Comparison of ENCODE assay signal across 19 mouse cellular contexts in genomic region chr2:71805120-71805519, GRCm38 (mm10). TPM values are rescaled to one million over a fixed set of nuclear protein-coding genes. Genes with fewer than 3 reads are reported as not detected.
DNase-seq lines count a peak whose midpoint lies in the region; ATAC-seq and TF ChIP-seq lines count a peak whose summit lies in the region.
"Had no signal": no experiment of that assay in that cellular context is flagged by ENCODE, and none has a peak within 500 bp of the region (broad histone marks: within the 10 kb centered on the region; RNA-seq: fewer than 3 reads in every experiment).

No protein-coding gene starts in this region.

- H3K27me3 ChIP-seq in kidney, embryonic 16.5 days (ENCODE audit: insufficient read depth, low read length) = no peaks in the 10 kb centered on the region
- H3K27me3 ChIP-seq in small intestine, adult 2 months (ENCODE audit: control insufficient read depth, insufficient read depth, low read length) = no peaks in the 10 kb centered on the region
- H3K27me3 ChIP-seq: midbrain, embryonic 15.5 days had no signal

- H3K27ac ChIP-seq in kidney, embryonic 16.5 days (ENCODE audit: low read length) = peak overlapping the region; percentile 60
- peak overlapping the region; percentile 88 for H3K27ac ChIP-seq in small intestine, adult 2 months (ENCODE audit: insufficient read depth, low read depth, low read length)
- H3K27ac ChIP-seq: embryonic facial prominence, embryonic 10.5 days; hindbrain, embryonic 10.5 days; layer of hippocampus, adult 2 months; midbrain, embryonic 15.5 days had no signal

- no peak for TF ChIP-seq POLR2A in small intestine, adult 2 months (IDR thresholded peaks at IDR 0.05; ENCODE audit: low read depth, low read length)

- DNase-seq in heart, adult 11 months = peak; percentile 73
- no peak for DNase-seq in heart, adult 18-20 months
- DNase-seq in kidney, adult 9 months = no peak
- DNase-seq in R1 (ENCODE audit: low read depth, low spot score) = peak; percentile 72
- no peak for DNase-seq in left cerebral cortex, postnatal 36 days (ENCODE audit: low spot score in 2 of 2)
- no peak for DNase-seq in gastrocnemius, adult 18-20 months (ENCODE audit: low spot score)
- DNase-seq: cerebellum, adult 8-10 months; gastrocnemius, postnatal 10 days; left cerebral cortex, postnatal 4 days; liver; right cerebral cortex, postnatal 14 days; thymus, postnatal 25 days had no signal

- WGBS in kidney, embryonic 16.5 days = 79% methylated on average over 7 of the region's 7 CpGs
- WGBS in small intestine, adult 2 months = 37% methylated on average over 7 of the region's 7 CpGs

- no peaks in the 10 kb centered on the region for H3K36me3 ChIP-seq in kidney, embryonic 16.5 days (ENCODE audit: insufficient read depth, low read length)
- 0 out of 2 replicates have a peak, but pooled peaks cover 2% of the 10 kb centered on the region for H3K36me3 ChIP-seq in small intestine, adult 2 months (ENCODE audit: control insufficient read depth, insufficient read depth, low read length)
- H3K36me3 ChIP-seq: embryonic facial prominence, embryonic 10.5 days; hindbrain, embryonic 10.5 days; midbrain, embryonic 15.5 days had no signal

- peaks cover 28% of the 10 kb centered on the region for H3K4me1 ChIP-seq in kidney, embryonic 16.5 days (ENCODE audit: insufficient read depth, low read length)
- peaks cover 52% of the 10 kb centered on the region for H3K4me1 ChIP-seq in small intestine, adult 2 months (ENCODE audit: control insufficient read depth, insufficient read depth, insufficient read length, low read length)
- H3K4me1 ChIP-seq: midbrain, embryonic 15.5 days had no signal

- ATAC-seq in kidney, embryonic 16.5 days (ENCODE audit: low FRiP score, low TSS enrichment) = 0 out of 2 replicates have a peak, but pooled peaks have one; percentile 50
- ATAC-seq: midbrain, embryonic 15.5 days had no signal

- no peak overlapping the region for H3K4me2 ChIP-seq in kidney, embryonic 16.5 days (replicated peaks; ENCODE audit: low read depth, low read length)
- H3K4me2 ChIP-seq: midbrain, embryonic 15.5 days had no signal

- H3K9me3 ChIP-seq in kidney, embryonic 16.5 days (ENCODE audit: low read length) = no peaks in the 10 kb centered on the region
- H3K9me3 ChIP-seq: embryonic facial prominence, embryonic 10.5 days; hindbrain, embryonic 10.5 days; midbrain, embryonic 15.5 days had no signal

- H3K4me3 ChIP-seq in kidney, embryonic 16.5 days (ENCODE audit: low read length) = no peak overlapping the region
- H3K4me3 ChIP-seq in small intestine, adult 2 months (ENCODE audit: low read depth, low read length) = no peak overlapping the region
- H3K4me3 ChIP-seq: embryonic facial prominence, embryonic 10.5 days; hindbrain, embryonic 10.5 days; layer of hippocampus, adult 2 months; midbrain, embryonic 15.5 days; myocyte had no signal

- intact Hi-C loops in left cerebral cortex, postnatal 36 days (cut with DNase I) = no loop called here

- TF ChIP-seq CTCF in small intestine, adult 2 months (IDR thresholded peaks at IDR 0.05; ENCODE audit: extremely low read depth, insufficient read length, insufficient replicate concordance, low read depth, low read length) = no peak

- no peak overlapping the region for H3K9ac ChIP-seq in kidney, embryonic 16.5 days (replicated peaks; ENCODE audit: low read length)
- H3K9ac ChIP-seq: midbrain, embryonic 15.5 days had no signal

RNA-seq across cellular contexts. Expression of gene Itga6, which starts 59.7 kb away (rescaled TPM):
- total RNA-seq in heart, adult 18-20 months (2021) = 10 to 100 TPM; 51.5 to 62.3 TPM
- polyA plus RNA-seq in kidney, embryonic 16.5 days (2015; fragmentation: Nextera tagmentation; extraction: Ambion mirVana) = 56.8 and 75.1 TPM in 2 replicates
- polyA plus RNA-seq in small intestine, adult 2 months (2012; rRNA removed) = 23.5 and 49.8 TPM in 2 replicates
- total RNA-seq in left cerebral cortex, postnatal 36 days (2021) = 10 to 100 TPM; 22.6 to 25.3 TPM
- 10 to 100 TPM; 14.2 to 18.3 TPM for total RNA-seq in gastrocnemius, adult 18-20 months (2021)

Comparison
In these comparisons a context has a peak if more than half of its experiments do, and no peak if none do; other contexts are left out.
1. DNase-seq: peak in heart, adult 11 months (single experiment) and R1 (single experiment); none in heart, adult 18-20 months (0 of 2), kidney, adult 9 months (single experiment), left cerebral cortex, postnatal 36 days (0 of 2) and gastrocnemius, adult 18-20 months (single experiment).